Mouse (Mus musculus): ENCODE results near the gene Olfr920.

The Olfr920 gene

DNA sequence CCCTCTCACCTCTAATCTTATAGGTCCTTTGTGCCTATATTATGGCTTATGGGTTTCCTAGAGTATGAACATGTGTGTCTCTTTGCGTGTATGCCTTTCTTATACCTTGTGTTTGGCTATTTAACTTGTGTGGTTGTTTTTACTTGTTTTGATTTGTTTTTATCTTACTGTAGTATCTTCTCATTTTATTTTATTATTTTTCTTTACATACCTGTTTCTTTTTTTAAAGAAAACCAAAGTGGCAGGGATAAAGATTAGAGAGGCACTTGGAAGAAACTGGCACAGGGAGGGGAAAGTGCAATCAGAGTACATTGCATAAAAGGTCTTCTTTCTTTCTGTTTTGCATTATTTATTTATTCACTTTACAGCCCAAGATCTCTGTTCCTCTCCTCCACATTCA is at the start of gene Olfr920:
TSS of gene Olfr920 (plus strand) at position 301 of the 400 bp plus-strand sequence.
- no peak for DNase-seq

DNA sequence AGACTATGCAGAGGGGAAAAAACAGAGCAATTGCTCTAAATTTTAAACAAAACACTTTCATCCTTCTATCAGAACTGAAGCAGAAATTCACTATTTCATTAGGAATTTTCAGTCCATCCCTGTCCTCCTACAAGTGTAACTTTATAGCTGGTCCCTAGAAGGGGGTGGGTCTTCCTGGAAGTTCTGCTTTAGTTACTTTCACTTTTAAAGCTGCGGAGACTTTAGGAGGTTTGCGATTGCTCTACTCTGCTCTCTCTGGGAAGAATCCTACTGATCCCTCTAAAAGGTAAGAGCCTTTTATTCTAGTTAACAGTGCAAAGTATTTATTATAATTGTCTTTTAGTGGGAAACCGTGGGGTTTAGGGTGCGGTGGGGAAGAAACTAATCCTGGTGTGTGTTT is 34.0 kb upstream of the Olfr920 start, which contains the start of gene Vwa5a:
TSS of gene Vwa5a (plus strand) at position 167 of the 400 bp plus-strand sequence.
- peak in 1 of 2 experiments; percentile 51 for DNase-seq

- peak; percentile 5 to 8 for DNase-seq
These were observed 33.1 kb upstream of the Olfr920 start for GRCm38 (mm10) chr9:38718927-38719441.

GRCm38 (mm10) chr9:38724044-38724443 is 28.1 kb upstream of the Olfr920 start:
- DNase-seq = no peak

GRCm38 (mm10) chr9:38728218-38728617 is 23.9 kb upstream of the Olfr920 start:
- DNase-seq = no peak

DNA sequence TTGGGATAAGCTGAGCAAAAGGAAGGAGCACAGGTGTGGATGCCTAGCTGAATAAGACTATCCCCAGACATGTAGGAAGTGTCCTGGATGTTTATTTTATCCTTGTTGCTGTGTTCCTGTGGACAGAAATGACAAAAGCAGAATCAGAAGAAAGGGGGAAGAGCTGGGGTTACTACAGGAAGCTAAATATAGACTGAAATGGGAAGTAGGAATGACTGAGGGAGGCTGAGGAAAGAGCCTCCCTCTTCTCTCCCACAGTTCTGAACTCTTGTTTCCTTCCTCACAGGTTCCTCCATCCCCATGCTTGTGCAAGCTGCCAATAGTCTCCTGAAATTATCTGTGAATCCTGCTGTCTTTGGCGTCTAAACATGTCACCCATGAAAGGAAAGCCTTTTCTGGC is 10.7 kb upstream of the Olfr920 start:
- DNase-seq = no peak

GRCm38 (mm10) chr9:38744619-38745315 is 7.3 kb upstream of the Olfr920 start:
- no peak for DNase-seq

DNA sequence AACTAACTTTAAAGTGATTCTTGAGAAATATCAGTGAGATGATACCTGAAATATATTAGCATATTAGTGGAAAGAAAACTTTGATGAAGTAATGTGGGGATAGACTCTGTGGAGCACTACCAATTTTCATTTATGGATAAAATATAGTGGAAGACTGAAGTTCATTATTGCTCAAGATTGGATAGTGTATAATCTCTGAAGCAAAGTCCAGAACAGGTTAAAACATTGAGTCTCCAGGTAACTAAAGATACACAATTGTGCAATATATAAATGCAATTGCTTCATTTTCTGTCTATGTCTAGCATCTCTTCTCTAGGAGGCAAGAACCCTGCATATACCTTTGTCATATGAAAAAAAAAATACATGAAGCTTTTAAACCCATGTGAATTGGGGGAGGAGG is 20.7 kb downstream of the Olfr920 start, which contains the start of gene Olfr921:
TSS of gene Olfr921 (plus strand) at position 301 of the 400 bp plus-strand sequence.
- no peak for DNase-seq

GRCm38 (mm10) chr9:38792689-38793088 is 40.6 kb downstream of the Olfr920 start:
- no peak for DNase-seq

GRCm38 (mm10) chr9:38805696-38806095 is 53.6 kb downstream of the Olfr920 start:
- no peak for DNase-seq

Data from lung, adult 18-20 months (tissue).